Mouse (Mus musculus): ENCODE results near the gene Gm21897. TPM values are rescaled to one million over a fixed set of nuclear protein-coding genes. Genes with fewer than 3 reads are reported as not detected.

Gene Gm21897
- polyA plus RNA-seq, 1 experiment from 2014 or later = not detected

DNA sequence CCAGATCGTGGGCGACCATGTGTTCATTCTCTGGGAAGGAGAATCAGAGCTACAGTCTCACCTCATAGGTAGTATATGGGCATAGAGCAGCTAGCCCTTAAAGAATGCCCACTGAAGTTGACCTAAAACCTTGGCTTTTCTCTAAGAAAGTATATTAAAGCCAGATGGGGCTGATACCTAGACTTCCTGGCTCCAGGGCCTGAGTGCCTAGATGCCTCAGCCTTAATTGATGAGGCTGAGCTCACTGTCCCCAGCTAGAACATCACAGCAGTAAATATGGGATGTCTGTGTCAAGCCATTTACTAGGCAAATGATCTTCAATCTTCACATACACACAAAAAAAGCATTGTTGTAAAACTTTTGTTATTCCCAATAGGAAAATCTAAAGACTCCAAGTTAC, 32.1 kb downstream of the Gm21897 start:
- ATAC-seq (no peak), DNase-seq (ENCODE audit: low spot score) (no peak)
- H3K27ac ChIP-seq (ENCODE audit: low read depth, low read length) = no peak overlapping the region
- no peak overlapping the region for H3K4me2 ChIP-seq (ENCODE audit: low read length)
- no peaks in the 10 kb centered on the region for H3K36me3 ChIP-seq (ENCODE audit: control insufficient read depth, insufficient read depth, low read length)
- no peak overlapping the region for H3K9ac ChIP-seq (ENCODE audit: low read length)
- no peaks in the 10 kb centered on the region for H3K27me3 ChIP-seq (replicated peaks; ENCODE audit: control insufficient read depth, insufficient read depth, low read length)
- WGBS = 85% methylated on average over 2 of the region's 2 CpGs
- no peaks in the 10 kb centered on the region for H3K9me3 ChIP-seq (replicated peaks; ENCODE audit: control insufficient read depth, low read length)
- H3K4me1 ChIP-seq (ENCODE audit: control insufficient read depth, insufficient read depth, low read length) = no peaks in the 10 kb centered on the region
- H3K4me3 ChIP-seq (ENCODE audit: low read depth, low read length) = no peak overlapping the region

DNA sequence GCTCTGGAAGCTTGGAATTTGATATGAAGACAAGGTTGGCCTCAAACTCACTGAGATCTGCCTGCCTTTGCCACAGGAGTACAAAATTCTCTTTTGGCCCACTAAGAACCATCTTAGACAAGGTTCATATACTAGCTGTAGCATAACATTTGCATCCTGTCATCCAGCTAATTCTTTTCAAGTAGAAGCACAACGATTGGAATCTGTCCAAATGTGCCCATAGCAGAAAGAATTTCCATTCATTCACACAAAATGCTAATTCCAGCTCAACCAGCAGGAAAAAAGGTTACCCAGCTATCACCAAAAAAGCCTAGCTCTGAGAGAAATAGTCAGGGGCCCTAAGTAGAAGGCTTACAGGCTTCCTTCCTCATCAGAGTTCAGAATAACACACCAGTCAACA, 34.0 kb downstream of the Gm21897 start:
- Histone ChIP-seq H3K9ac (ENCODE audit: low read length) (no peak overlapping the region), H3K4me2 (ENCODE audit: low read length) (no peak overlapping the region), H3K4me1 (ENCODE audit: control insufficient read depth, insufficient read depth, low read length) (no peaks in the 10 kb centered on the region), H3K4me3 (ENCODE audit: low read depth, low read length) (no peak overlapping the region), H3K36me3 (ENCODE audit: control insufficient read depth, insufficient read depth, low read length) (no peaks in the 10 kb centered on the region), H3K9me3 (replicated peaks; ENCODE audit: control insufficient read depth, low read length) (no peaks in the 10 kb centered on the region), H3K27ac (ENCODE audit: low read depth, low read length) (no peak overlapping the region), H3K27me3 (replicated peaks; ENCODE audit: control insufficient read depth, insufficient read depth, low read length) (no peaks in the 10 kb centered on the region)
- WGBS = 38% methylated on average over 1 of the region's 1 CpGs
- ATAC-seq = no peak
- DNase-seq (ENCODE audit: low spot score) = peak; percentile 42

DNA sequence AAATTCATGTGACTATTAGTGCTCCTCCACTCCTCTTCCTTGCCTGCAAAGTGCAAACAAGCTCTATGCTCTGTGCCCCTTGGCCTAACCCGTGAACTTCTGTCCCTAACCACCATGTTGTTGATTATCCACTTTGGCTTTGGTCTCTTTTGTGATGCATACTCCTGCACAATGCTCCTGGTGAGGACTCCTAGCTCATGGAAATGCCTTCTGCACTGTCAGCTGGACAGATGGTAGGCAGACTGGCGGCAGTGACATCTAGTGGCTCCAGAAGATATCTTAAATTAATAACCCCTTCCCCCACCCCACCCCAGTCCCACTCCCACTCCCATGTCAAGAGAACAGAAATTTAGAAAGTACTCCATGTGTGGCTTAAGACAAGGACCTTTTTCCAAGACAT, 35.1 kb downstream of the Gm21897 start:
- Histone ChIP-seq H3K27me3 (replicated peaks; ENCODE audit: control insufficient read depth, insufficient read depth, low read length) (no peaks in the 10 kb centered on the region), H3K36me3 (ENCODE audit: control insufficient read depth, insufficient read depth, low read length) (no peaks in the 10 kb centered on the region), H3K9ac (ENCODE audit: low read length) (no peak overlapping the region), H3K4me2 (ENCODE audit: low read length) (no peak overlapping the region), H3K9me3 (replicated peaks; ENCODE audit: control insufficient read depth, low read length) (no peaks in the 10 kb centered on the region), H3K4me3 (ENCODE audit: low read depth, low read length) (no peak overlapping the region), H3K27ac (ENCODE audit: low read depth, low read length) (no peak overlapping the region), H3K4me1 (ENCODE audit: control insufficient read depth, insufficient read depth, low read length) (no peaks in the 10 kb centered on the region)
- no peak for ATAC-seq
- WGBS = 62% methylated on average over 2 of the region's 2 CpGs
- no peak for DNase-seq (ENCODE audit: low spot score)

DNA sequence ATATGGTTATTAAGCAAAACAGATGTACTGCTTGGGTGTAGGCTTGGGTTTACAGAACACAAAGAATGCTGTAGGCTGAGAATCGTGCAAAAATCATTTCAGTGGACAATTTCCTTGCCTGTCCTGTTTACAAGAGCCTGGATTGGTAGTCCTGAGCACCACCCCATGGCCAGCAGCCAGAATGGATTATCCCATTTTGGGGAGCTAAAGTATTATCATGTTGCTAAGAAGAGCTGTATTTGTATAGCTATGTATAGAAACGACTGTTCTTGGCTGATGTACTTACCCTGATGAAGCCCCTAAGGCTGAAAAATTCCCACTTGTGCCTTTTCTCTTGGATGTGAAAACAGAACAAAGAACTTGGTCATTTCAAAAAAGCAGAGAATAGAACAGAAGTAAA, 37.6 kb downstream of the Gm21897 start:
- Histone ChIP-seq H3K4me1 (ENCODE audit: control insufficient read depth, insufficient read depth, low read length) (no peaks in the 10 kb centered on the region), H3K27me3 (replicated peaks; ENCODE audit: control insufficient read depth, insufficient read depth, low read length) (no peaks in the 10 kb centered on the region), H3K36me3 (ENCODE audit: control insufficient read depth, insufficient read depth, low read length) (no peaks in the 10 kb centered on the region), H3K4me3 (ENCODE audit: low read depth, low read length) (no peak overlapping the region), H3K9me3 (replicated peaks; ENCODE audit: control insufficient read depth, low read length) (no peaks in the 10 kb centered on the region), H3K4me2 (ENCODE audit: low read length) (no peak overlapping the region), H3K27ac (ENCODE audit: low read depth, low read length) (no peak overlapping the region), H3K9ac (ENCODE audit: low read length) (no peak overlapping the region)
- WGBS = 66% methylated on average over 2 of the region's 2 CpGs
- DNase-seq (ENCODE audit: low spot score) (no peak), ATAC-seq (no peak)

DNA sequence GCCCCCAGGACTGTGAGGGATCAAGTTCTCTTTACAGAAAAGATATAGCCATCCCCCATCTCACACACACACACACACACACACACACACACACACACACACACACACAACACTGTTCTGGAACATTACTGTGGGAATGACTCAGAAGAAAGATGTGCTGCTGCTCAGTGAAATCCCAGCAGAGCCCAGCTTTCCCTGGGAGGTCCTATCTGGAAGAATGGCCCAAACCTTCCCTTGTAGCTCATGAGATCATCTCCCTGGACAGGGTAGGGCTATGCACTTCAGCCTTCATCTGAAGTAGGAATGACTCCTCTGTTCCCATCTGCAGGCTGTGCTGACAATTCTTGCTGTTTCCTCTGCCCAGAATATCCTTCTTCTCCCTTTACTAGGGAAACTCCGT, 38.1 kb downstream of the Gm21897 start:
- no peaks in the 10 kb centered on the region for H3K36me3 ChIP-seq (ENCODE audit: control insufficient read depth, insufficient read depth, low read length)
- no peak for ATAC-seq

DNA sequence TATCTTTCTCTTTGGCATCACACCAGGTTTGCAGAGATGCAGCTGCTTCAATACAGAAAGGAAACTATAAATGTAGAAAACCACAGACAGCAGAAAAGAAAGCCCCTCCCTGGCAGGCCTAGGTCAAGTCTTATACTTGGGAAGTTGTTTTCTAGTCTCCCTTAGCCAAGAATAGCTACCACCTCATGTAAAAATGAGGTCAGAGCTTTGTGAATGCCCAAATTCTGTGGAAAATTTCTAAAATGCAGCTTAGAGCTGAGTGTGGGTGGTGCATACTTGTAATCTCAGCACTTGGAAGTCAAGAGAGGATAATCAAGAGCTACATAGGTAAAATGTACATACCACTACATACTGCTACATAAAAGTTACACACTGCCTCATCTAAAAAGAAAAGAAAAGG, 40.5 kb downstream of the Gm21897 start:
- Histone ChIP-seq H3K36me3 (ENCODE audit: control insufficient read depth, insufficient read depth, low read length) (no peaks in the 10 kb centered on the region), H3K27ac (ENCODE audit: low read depth, low read length) (no peak overlapping the region), H3K4me1 (ENCODE audit: control insufficient read depth, insufficient read depth, low read length) (no peaks in the 10 kb centered on the region), H3K4me2 (ENCODE audit: low read length) (no peak overlapping the region), H3K4me3 (ENCODE audit: low read depth, low read length) (no peak overlapping the region), H3K9ac (ENCODE audit: low read length) (no peak overlapping the region), H3K9me3 (replicated peaks; ENCODE audit: control insufficient read depth, low read length) (no peaks in the 10 kb centered on the region), H3K27me3 (replicated peaks; ENCODE audit: control insufficient read depth, insufficient read depth, low read length) (no peaks in the 10 kb centered on the region)
- DNase-seq (ENCODE audit: low spot score) (no peak), ATAC-seq (no peak)

More for the DNA sequence above, 38.1 kb downstream of the Gm21897 start:
- no peak overlapping the region for H3K4me3 ChIP-seq (ENCODE audit: low read depth, low read length)
- H3K4me1 ChIP-seq (ENCODE audit: control insufficient read depth, insufficient read depth, low read length) = no peaks in the 10 kb centered on the region
- H3K4me2 ChIP-seq (ENCODE audit: low read length) = no peak overlapping the region
- H3K27ac ChIP-seq (ENCODE audit: low read depth, low read length) = no peak overlapping the region
- 78% methylated on average over 1 of the region's 1 CpGs for WGBS
- no peak overlapping the region for H3K9ac ChIP-seq (ENCODE audit: low read length)
- H3K9me3 ChIP-seq (replicated peaks; ENCODE audit: control insufficient read depth, low read length) = no peaks in the 10 kb centered on the region
- H3K27me3 ChIP-seq (replicated peaks; ENCODE audit: control insufficient read depth, insufficient read depth, low read length) = no peaks in the 10 kb centered on the region
- no peak for DNase-seq (ENCODE audit: low spot score)

DNA sequence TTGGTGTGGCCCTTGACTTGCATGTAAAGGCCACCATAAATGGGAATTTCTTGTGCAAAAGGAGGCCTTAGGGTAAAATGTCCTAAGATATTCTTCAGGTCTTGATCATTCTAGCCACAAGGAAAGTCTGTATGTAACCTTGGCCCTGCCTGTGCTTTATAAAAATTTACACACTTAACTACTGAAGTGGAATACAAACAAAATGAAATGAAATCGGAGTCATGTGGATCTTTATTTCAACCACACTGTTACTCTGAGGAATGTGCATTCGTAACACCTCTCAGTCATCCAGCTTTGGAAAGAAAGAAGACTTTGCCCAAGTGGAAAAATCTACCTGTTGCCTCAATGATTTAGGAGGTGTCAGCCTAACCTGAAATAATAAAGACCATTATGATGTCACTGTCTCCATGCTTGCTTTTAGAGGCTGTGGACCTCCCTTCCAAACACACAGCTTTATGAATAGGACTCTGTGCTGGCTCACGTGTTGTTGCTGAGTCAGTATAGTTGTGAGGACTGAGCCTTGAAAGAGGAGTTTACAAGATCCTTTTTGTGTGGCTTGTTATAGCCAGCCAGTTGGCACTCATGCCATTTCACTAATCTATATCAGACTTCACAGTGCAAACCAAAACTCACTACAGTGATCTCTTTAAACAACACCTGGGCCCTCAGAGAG, 42.0 kb downstream of the Gm21897 start:
- WGBS = 76% methylated on average over 3 of the region's 3 CpGs
- Histone ChIP-seq H3K4me1 (ENCODE audit: control insufficient read depth, insufficient read depth, low read length) (no peaks in the 10 kb centered on the region), H3K4me3 (ENCODE audit: low read depth, low read length) (no peak overlapping the region), H3K4me2 (ENCODE audit: low read length) (no peak overlapping the region), H3K36me3 (ENCODE audit: control insufficient read depth, insufficient read depth, low read length) (no peaks in the 10 kb centered on the region), H3K27me3 (replicated peaks; ENCODE audit: control insufficient read depth, insufficient read depth, low read length) (no peaks in the 10 kb centered on the region), H3K9me3 (replicated peaks; ENCODE audit: control insufficient read depth, low read length) (no peaks in the 10 kb centered on the region), H3K27ac (ENCODE audit: low read depth, low read length) (no peak overlapping the region), H3K9ac (ENCODE audit: low read length) (no peak overlapping the region)
- ATAC-seq (no peak), DNase-seq (ENCODE audit: low spot score) (no peak)

DNA sequence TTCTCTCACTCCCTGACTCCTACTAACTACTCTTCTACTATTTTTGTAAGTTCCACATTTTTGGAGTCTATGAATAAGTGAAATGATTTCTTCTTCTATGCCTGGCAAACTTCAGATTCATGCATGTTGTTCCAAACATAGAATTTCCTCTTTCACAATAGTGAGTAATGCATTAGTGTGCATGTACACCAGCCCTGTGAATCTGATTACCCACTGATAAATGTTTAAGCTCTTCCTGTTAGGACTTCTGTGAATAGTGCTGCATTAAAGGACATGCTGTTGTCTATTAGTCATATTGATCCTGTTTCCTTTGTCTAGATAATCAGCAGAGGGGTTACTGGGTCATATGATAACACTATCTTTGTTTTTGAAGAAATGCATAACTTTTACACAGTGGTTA, 43.6 kb downstream of the Gm21897 start:
- H3K27ac ChIP-seq (ENCODE audit: low read depth, low read length) = no peak overlapping the region
- H3K4me1 ChIP-seq (ENCODE audit: control insufficient read depth, insufficient read depth, low read length) = no peaks in the 10 kb centered on the region
- no peak for DNase-seq (ENCODE audit: low spot score)
- H3K9ac ChIP-seq (ENCODE audit: low read length) = no peak overlapping the region
- ATAC-seq = no peak
- H3K36me3 ChIP-seq (ENCODE audit: control insufficient read depth, insufficient read depth, low read length) = no peaks in the 10 kb centered on the region
- H3K27me3 ChIP-seq (replicated peaks; ENCODE audit: control insufficient read depth, insufficient read depth, low read length) = no peaks in the 10 kb centered on the region
- no peak overlapping the region for H3K4me2 ChIP-seq (ENCODE audit: low read length)
- H3K4me3 ChIP-seq (ENCODE audit: low read depth, low read length) = no peak overlapping the region
- no peaks in the 10 kb centered on the region for H3K9me3 ChIP-seq (replicated peaks; ENCODE audit: control insufficient read depth, low read length)

Measured in forebrain, embryonic 14.5 days (tissue).